Mouse (Mus musculus) C2C12 (cell line): ENCODE measurements around the gene Eva1a. TPM values are rescaled to one million over a fixed set of nuclear protein-coding genes. Genes with fewer than 3 reads are reported as not detected.

Experiments
- H3K27me3 ChIP-seq: one replicate; pipeline ENCODE4 v1.6.1; 2011; ENCODE audit not compliant: control insufficient read depth, insufficient read depth, insufficient read length
- H3K36me3 ChIP-seq: one replicate; pipeline ENCODE4 v1.6.1; 2011; ENCODE audit not compliant: control insufficient read depth, insufficient read depth
- H3K4me3 ChIP-seq: one replicate; pipeline ENCODE4 v1.5.1; 2011; ENCODE audit warnings: mild to moderate bottlenecking, control low read depth; ENCODE audit not compliant: poor library complexity, insufficient read depth, severe bottlenecking
- H3K79me2 ChIP-seq: one replicate; pipeline ENCODE4 v1.6.1; 2011; ENCODE audit not compliant: control insufficient read depth, insufficient read depth
- H3K79me3 ChIP-seq: one replicate; pipeline ENCODE4 v1.6.1; 2011; ENCODE audit warnings: low read depth, control low read depth
- H3ac ChIP-seq: one replicate; pipeline ENCODE3; 2011; ENCODE audit warnings: low read depth; ENCODE audit not compliant: control insufficient read depth, insufficient read length
- CEBPB ChIP-seq: IDR thresholded peaks from one replicate; pipeline ENCODE4 v1.6.1; 2011; ENCODE audit warnings: low read depth, mild to moderate bottlenecking, control low read depth, moderate library complexity
- CTCF ChIP-seq: IDR thresholded peaks from one replicate; pipeline ENCODE4 v1.5.1; 2011; ENCODE audit not compliant: control insufficient read depth, insufficient read depth, insufficient read length
- FOSL1 ChIP-seq: IDR thresholded peaks from one replicate; pipeline ENCODE4 v1.8.0; 2011; ENCODE audit warnings: mild to moderate bottlenecking, low read length; ENCODE audit not compliant: poor library complexity, insufficient read depth, severe bottlenecking
- MAX ChIP-seq: IDR thresholded peaks from one replicate; pipeline ENCODE4 v1.6.1; 2011; ENCODE audit warnings: mild to moderate bottlenecking, control low read depth
- MYOD1 ChIP-seq: IDR thresholded peaks from one replicate; pipeline ENCODE4 v1.6.1; 2011; ENCODE audit warnings: low read depth; ENCODE audit not compliant: control insufficient read depth, insufficient read length
- MYOG ChIP-seq: IDR thresholded peaks from one replicate; pipeline ENCODE4 v1.6.1; 2011; ENCODE audit not compliant: control insufficient read depth, insufficient read length; ENCODE audit errors: extremely low read depth
- USF1 ChIP-seq: IDR thresholded peaks from one replicate; pipeline ENCODE4 v1.6.1; 2011; ENCODE audit warnings: low read depth, mild to moderate bottlenecking, control low read depth, moderate library complexity
- polyA plus RNA-seq: library from polyadenylated mRNA; unstranded; fragments of >200 nt; fragmentation: generic; extraction: Trizol; gene quantifications from one replicate; pipeline ENCODE4 v1.2.1, GENCODE M21; 2012; ENCODE audit warnings: missing spikeins

Eva1a gene
- polyA plus RNA-seq, 1 experiment: 0.64 TPM

- Histone ChIP-seq H3K36me3 (no peaks in the 10 kb centered on the region), H3K79me2 (no peaks in the 10 kb centered on the region), H3K4me3 (no peak overlapping the region), H3K79me3 (no peaks in the 10 kb centered on the region), H3ac (no peak overlapping the region), H3K27me3 (no peaks in the 10 kb centered on the region)
- TF ChIP-seq MYOG (no peak), MYOD1 (no peak), CTCF (no peak), FOSL1 (no peak), CEBPB (no peak), MAX (no peak), USF1 (no peak)
Observed at GRCm38 (mm10) chr6:82052047-82052725, 11.3 kb downstream of the Eva1a start.

GRCm38 (mm10) chr6:82052726-82053118, 11.9 kb downstream of the Eva1a start:
- Histone ChIP-seq H3K36me3 (no peaks in the 10 kb centered on the region), H3K27me3 (no peaks in the 10 kb centered on the region), H3K79me3 (no peaks in the 10 kb centered on the region), H3K4me3 (no peak overlapping the region), H3K79me2 (no peaks in the 10 kb centered on the region), H3ac (no peak overlapping the region)
- TF ChIP-seq CTCF: no peak
- TF ChIP-seq CEBPB: no peak
- no peak for TF ChIP-seq FOSL1
- TF ChIP-seq MYOG: no peak
- TF ChIP-seq MYOD1: no peak
- TF ChIP-seq USF1: no peak
- no peak for TF ChIP-seq MAX

GRCm38 (mm10) chr6:82054854-82055253, 14.0 kb downstream of the Eva1a start:
- TF ChIP-seq CTCF: no peak
- no peak for TF ChIP-seq MYOD1
- TF ChIP-seq CEBPB: no peak
- no peak for TF ChIP-seq MYOG
- TF ChIP-seq MAX: no peak
- TF ChIP-seq USF1: no peak
- no peak for TF ChIP-seq FOSL1
- H3K79me3 ChIP-seq: no peaks in the 10 kb centered on the region
- H3K79me2 ChIP-seq: no peaks in the 10 kb centered on the region
- H3K4me3 ChIP-seq: no peak overlapping the region
- no peak overlapping the region for H3ac ChIP-seq
- H3K36me3 ChIP-seq: no peaks in the 10 kb centered on the region
- H3K27me3 ChIP-seq: no peaks in the 10 kb centered on the region

GRCm38 (mm10) chr6:82059896-82060295, 19.1 kb downstream of the Eva1a start:
- H3K79me2 ChIP-seq: no peaks in the 10 kb centered on the region
- no peak overlapping the region for H3K4me3 ChIP-seq
- no peak overlapping the region for H3ac ChIP-seq
- no peaks in the 10 kb centered on the region for H3K27me3 ChIP-seq
- no peaks in the 10 kb centered on the region for H3K79me3 ChIP-seq
- H3K36me3 ChIP-seq: no peaks in the 10 kb centered on the region
- TF ChIP-seq MAX: no peak
- no peak for TF ChIP-seq FOSL1
- TF ChIP-seq CTCF: no peak
- no peak for TF ChIP-seq CEBPB
- no peak for TF ChIP-seq MYOG
- TF ChIP-seq MYOD1: no peak
- no peak for TF ChIP-seq USF1

- Histone ChIP-seq H3K79me3 (no peaks in the 10 kb centered on the region), H3ac (no peak overlapping the region), H3K4me3 (no peak overlapping the region), H3K79me2 (no peaks in the 10 kb centered on the region), H3K27me3 (no peaks in the 10 kb centered on the region), H3K36me3 (no peaks in the 10 kb centered on the region)
- TF ChIP-seq CEBPB (no peak), USF1 (no peak), MYOG (no peak), MYOD1 (no peak), CTCF (no peak), MAX (no peak), FOSL1 (no peak)
Observed at GRCm38 (mm10) chr6:82065230-82065629, 24.4 kb downstream of the Eva1a start.
